Mouse (Mus musculus) testis, adult 2 months (tissue): ENCODE results near the gene Edaradd. TPM values are rescaled to one million over a fixed set of nuclear protein-coding genes. Genes with fewer than 3 reads are reported as not detected.

Experiments used
- H3K27ac ChIP-seq: fragments of 200-500 bp; 2 replicates; pipeline ENCODE4 v1.5.1; 2012; ENCODE audit warnings: low read depth, low read length; ENCODE audit not compliant: control insufficient read depth, insufficient read depth
- H3K27me3 ChIP-seq: fragments of 200-500 bp; 2 replicates; pipeline ENCODE4 v1.6.1; 2012; ENCODE audit warnings: mild to moderate bottlenecking, low read length, moderate library complexity; ENCODE audit not compliant: control insufficient read depth, insufficient read depth
- H3K36me3 ChIP-seq: fragments of 200-500 bp; 2 replicates; pipeline ENCODE4 v1.6.1; 2012; ENCODE audit warnings: mild to moderate bottlenecking, low read length; ENCODE audit not compliant: control insufficient read depth, insufficient read depth
- H3K4me1 ChIP-seq: fragments of 200-500 bp; 2 replicates; pipeline ENCODE4 v1.6.1; 2012; ENCODE audit warnings: low read length; ENCODE audit not compliant: control insufficient read depth, insufficient read depth
- H3K4me3 ChIP-seq: fragments of 200-500 bp; 2 replicates; pipeline ENCODE4 v1.5.1; 2012; ENCODE audit warnings: low read depth, mild to moderate bottlenecking, low read length, moderate library complexity, mixed read lengths; ENCODE audit not compliant: control insufficient read depth
- CTCF ChIP-seq: fragments of 200-500 bp; IDR thresholded peaks from 2 replicates; pipeline ENCODE4 v1.5.1; 2012; ENCODE audit warnings: low read depth, mild to moderate bottlenecking, inconsistent platforms, low read length, moderate library complexity; ENCODE audit not compliant: control insufficient read depth, insufficient read depth, insufficient replicate concordance
- POLR2A ChIP-seq: fragments of 200-500 bp; IDR thresholded peaks from 2 replicates; pipeline ENCODE4 v1.6.1; 2012; ENCODE audit warnings: low read depth, mild to moderate bottlenecking, inconsistent platforms, low read length, moderate library complexity; ENCODE audit not compliant: control insufficient read depth
- polyA plus RNA-seq: library from polyadenylated mRNA; depleted of rRNA; stranded (reverse); fragments of >200 nt; gene quantifications from 2 replicates; pipeline ENCODE4 v1.2.3, GENCODE M21; 2012

Gene Edaradd
- polyA plus RNA-seq, 1 experiment: 0.19 TPM

DNA sequence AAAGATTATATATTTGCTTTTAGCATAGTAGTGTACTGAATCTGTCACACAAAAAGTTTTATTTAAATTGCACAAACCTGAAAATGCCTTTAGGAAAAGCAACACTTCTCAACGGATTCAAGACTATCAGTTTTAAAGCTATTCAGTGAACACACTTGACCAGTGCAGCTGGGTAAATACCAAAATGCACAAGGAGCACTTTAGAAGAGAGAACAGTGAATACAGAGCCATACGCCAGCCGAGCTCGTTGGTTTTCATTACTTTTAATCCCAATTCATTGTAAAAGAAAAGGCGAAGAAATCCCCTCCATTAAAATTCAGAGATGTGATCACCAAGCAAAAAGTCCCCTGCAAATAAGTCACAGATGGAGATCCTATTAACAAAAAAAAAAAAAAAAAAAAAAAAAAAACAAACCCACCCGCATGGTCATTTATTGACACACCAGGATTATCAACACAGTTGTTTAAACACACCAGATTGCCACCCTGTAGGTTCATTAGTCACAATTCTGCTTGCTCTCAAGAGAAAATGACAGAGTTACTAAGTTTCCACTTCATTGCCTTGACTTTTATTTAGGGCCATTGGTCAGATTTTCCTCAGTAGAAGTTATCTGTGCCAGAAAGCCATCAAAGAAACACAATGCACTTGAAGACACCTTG lies 39.4 kb upstream of the Edaradd start:
- Histone ChIP-seq H3K36me3 (no peaks in the 10 kb centered on the region), H3K27ac (no peak overlapping the region), H3K4me3 (no peak overlapping the region), H3K4me1 (no peaks in the 10 kb centered on the region), H3K27me3 (no peaks in the 10 kb centered on the region)
- no peak for TF ChIP-seq CTCF
- no peak for TF ChIP-seq POLR2A

DNA sequence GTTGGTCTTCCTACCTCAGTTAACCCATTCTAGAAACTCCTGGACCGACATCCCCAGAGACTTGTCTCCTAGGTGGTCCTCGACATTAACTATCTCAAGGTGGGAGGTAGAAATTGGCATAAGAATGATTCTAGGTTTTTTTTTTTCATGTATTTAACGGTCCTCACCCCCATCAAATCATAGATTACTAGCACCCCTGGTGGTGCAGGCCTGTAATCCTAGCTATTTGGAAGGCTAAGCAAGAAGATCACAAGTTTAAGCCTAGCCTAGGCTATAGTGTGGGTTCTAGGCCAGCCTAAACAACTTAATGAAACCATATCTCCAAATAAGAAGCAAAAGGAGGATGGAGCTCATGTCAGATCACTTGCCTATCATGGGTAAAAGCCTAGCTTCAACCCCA lies 38.8 kb upstream of the Edaradd start:
- H3K4me3 ChIP-seq: no peak overlapping the region
- no peaks in the 10 kb centered on the region for H3K27me3 ChIP-seq
- no peak overlapping the region for H3K27ac ChIP-seq
- no peak for TF ChIP-seq POLR2A
- TF ChIP-seq CTCF: no peak
- H3K4me1 ChIP-seq: no peaks in the 10 kb centered on the region
- no peaks in the 10 kb centered on the region for H3K36me3 ChIP-seq

GRCm38 (mm10) chr13:12554211-12554610 lies 34.0 kb upstream of the Edaradd start:
- no peaks in the 10 kb centered on the region for H3K27me3 ChIP-seq
- TF ChIP-seq CTCF (no peak), POLR2A (no peak)
- no peak overlapping the region for H3K27ac ChIP-seq
- no peaks in the 10 kb centered on the region for H3K4me1 ChIP-seq
- no peaks in the 10 kb centered on the region for H3K36me3 ChIP-seq
- H3K4me3 ChIP-seq: no peak overlapping the region

- no peaks in the 10 kb centered on the region for H3K27me3 ChIP-seq
- H3K4me1 ChIP-seq: peaks cover 7% of the 10 kb centered on the region
- TF ChIP-seq CTCF (no peak), POLR2A (no peak)
- no peaks in the 10 kb centered on the region for H3K36me3 ChIP-seq
- no peak overlapping the region for H3K27ac ChIP-seq
- no peak overlapping the region for H3K4me3 ChIP-seq
Measured at GRCm38 (mm10) chr13:12543880-12544568, 23.8 kb upstream of the Edaradd start.

GRCm38 (mm10) chr13:12543246-12543645 lies 23.0 kb upstream of the Edaradd start:
- Histone ChIP-seq H3K36me3 (no peaks in the 10 kb centered on the region), H3K27ac (no peak overlapping the region), H3K4me3 (no peak overlapping the region), H3K4me1 (peaks cover 7% of the 10 kb centered on the region), H3K27me3 (no peaks in the 10 kb centered on the region)
- TF ChIP-seq CTCF (no peak), POLR2A (no peak)

DNA sequence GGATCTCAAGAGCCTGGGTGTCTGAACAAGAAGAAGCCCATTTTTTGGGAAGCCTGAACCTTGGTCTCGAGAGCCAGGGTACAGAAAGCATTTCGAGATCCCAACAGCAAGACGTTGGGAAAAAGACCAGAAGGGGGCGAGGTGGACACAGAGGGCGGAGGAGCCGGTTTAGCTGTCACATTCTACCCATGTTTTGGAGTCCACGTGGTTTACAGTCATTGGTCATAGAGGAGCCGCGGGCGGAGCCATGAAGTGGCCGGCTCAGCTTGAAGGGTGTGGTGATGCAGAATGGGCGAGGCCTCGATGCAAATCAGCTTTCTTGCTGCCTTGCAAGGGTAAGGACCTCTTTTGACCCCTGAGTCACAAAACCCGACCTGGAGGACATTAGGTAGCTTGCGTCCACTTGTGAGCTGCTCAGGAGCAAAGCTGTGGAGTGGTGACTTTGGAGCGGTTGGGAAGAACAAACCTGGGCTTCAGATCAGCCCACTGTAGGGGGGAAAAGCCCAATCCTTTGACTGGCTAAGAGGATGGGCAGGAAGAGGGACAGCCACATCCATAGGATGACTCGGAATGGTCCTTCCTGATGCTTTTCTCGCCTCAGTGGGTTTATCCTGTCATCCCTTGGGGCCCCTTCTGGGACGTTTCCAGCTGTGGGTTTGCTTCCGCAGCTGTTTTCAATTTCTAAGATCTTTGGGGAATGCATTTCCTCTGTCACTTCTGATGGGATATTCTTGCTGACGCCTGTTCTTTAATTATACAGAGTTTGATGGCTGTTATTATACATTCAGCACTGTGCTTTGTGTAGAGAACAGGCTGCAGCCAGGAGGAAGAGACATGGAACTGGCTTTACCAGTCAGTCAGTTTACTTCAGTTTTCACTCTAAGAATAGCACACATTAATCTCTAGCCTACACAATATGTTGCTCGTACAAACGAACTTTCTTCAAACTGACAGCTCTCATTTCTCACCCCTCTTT lies 22.1 kb upstream of the Edaradd start:
- H3K27ac ChIP-seq: no peak overlapping the region

DNA sequence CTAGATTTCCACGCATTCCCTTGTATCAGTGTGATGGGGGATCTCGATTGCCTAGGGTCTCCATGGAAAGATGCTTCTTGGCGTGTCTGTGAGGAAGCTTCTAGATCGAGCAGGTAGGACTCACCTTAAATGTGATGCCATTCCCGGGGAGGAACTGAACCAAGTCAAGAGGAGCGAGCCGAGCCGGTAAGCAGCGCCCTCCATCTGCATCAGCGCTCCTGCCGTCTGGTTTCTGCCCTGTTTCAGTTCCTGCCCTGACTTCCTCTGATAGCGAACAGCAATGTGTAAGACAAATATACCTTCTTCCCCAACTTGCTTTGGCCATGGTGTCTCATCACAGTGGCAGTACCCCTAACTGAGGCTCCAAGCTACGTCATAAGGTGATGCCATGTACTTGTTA lies 19.9 kb upstream of the Edaradd start:
- TF ChIP-seq POLR2A (no peak), CTCF (no peak)
- H3K27ac ChIP-seq: peak overlapping the region; percentile 66; the same call in 1 of the 2 replicates
- H3K4me3 ChIP-seq: peak overlapping the region; percentile 81
- H3K27me3 ChIP-seq: no peaks in the 10 kb centered on the region
- H3K4me1 ChIP-seq: peaks cover 7% of the 10 kb centered on the region
- H3K36me3 ChIP-seq: no peaks in the 10 kb centered on the region

More for the DNA sequence above, 22.1 kb upstream of the Edaradd start:
- H3K36me3 ChIP-seq: no peaks in the 10 kb centered on the region
- no peaks in the 10 kb centered on the region for H3K27me3 ChIP-seq
- no peak overlapping the region for H3K4me3 ChIP-seq
- H3K4me1 ChIP-seq: peaks cover 7% of the 10 kb centered on the region
- TF ChIP-seq POLR2A: no peak
- no peak for TF ChIP-seq CTCF
